Mouse (Mus musculus) limb, embryonic 11.5 days (tissue): ENCODE measurements around the gene Usp40. TPM values are rescaled to one million over a fixed set of nuclear protein-coding genes. Genes with fewer than 3 reads are reported as not detected.

Experiments used
- ATAC-seq: fragments of 200-750 bp; cut with Nextera tagmentation; 2 replicates; pipeline ENCODE4 v1.8.0; 2017; ENCODE audit warnings: low read depth; ENCODE audit not compliant: insufficient number of reproducible peaks, low FRiP score, low TSS enrichment
- DNase-seq: peaks from one replicate; pipeline ENCODE4 v3.0.0-alpha.2; 2015; ENCODE audit warnings: low spot score
- H3K27ac ChIP-seq: fragments of 300-500 bp; sonication (generic); replicated peaks from 2 replicates; pipeline ENCODE4 v1.5.1; 2014; ENCODE audit warnings: low read depth, mild to moderate bottlenecking, low read length
- H3K27me3 ChIP-seq: fragments of 300-500 bp; sonication (generic); 2 replicates; pipeline ENCODE4 v1.6.1; 2014; ENCODE audit warnings: mild to moderate bottlenecking, low read length, mixed read lengths; ENCODE audit not compliant: control insufficient read depth, insufficient read depth
- H3K36me3 ChIP-seq: fragments of 300-500 bp; sonication (generic); 2 replicates; pipeline ENCODE4 v1.6.1; 2014; ENCODE audit warnings: mild to moderate bottlenecking, low read length, moderate library complexity, mixed read lengths; ENCODE audit not compliant: control insufficient read depth, insufficient read depth
- H3K4me1 ChIP-seq: fragments of 300-500 bp; sonication (generic); 2 replicates; pipeline ENCODE4 v1.6.1; 2014; ENCODE audit warnings: low read length, mixed read lengths; ENCODE audit not compliant: control insufficient read depth, insufficient read depth
- H3K4me2 ChIP-seq: fragments of 300-500 bp; sonication (generic); 2 replicates; pipeline ENCODE4 v1.6.1; 2014; ENCODE audit warnings: low read depth, mild to moderate bottlenecking, moderate library complexity; ENCODE audit not compliant: severe bottlenecking
- H3K4me3 ChIP-seq: fragments of 300-500 bp; sonication (generic); 2 replicates; pipeline ENCODE4 v1.5.1; 2014; ENCODE audit warnings: low read depth, low read length
- H3K9ac ChIP-seq: fragments of 300-500 bp; sonication (generic); 2 replicates; pipeline ENCODE4 v1.6.1; 2014; ENCODE audit warnings: mild to moderate bottlenecking, low read length
- H3K9me3 ChIP-seq: fragments of 300-500 bp; sonication (generic); 2 replicates; pipeline ENCODE4 v1.6.1; 2016; ENCODE audit warnings: low read length; ENCODE audit not compliant: control insufficient read depth
- WGBS: fragments of 180-500 bp; shearing (Covaris S2); extraction: QIAGEN DNeasy Blood & Tissue Kit; methylation state at CpG from one replicate; pipeline ENCODE4 v1.1.7; 2014; 5-methylcytosine and 5-hydroxymethylcytosine counted together
- microRNA-seq: library from miRNA; unstranded; fragments of <30 nt; microRNA quantifications from one replicate; pipeline ENCODE4, GENCODE M21; 2016
- polyA plus RNA-seq: library from polyadenylated mRNA; unstranded; fragments of >200 nt; fragmentation: Nextera tagmentation; extraction: Ambion mirVana; gene quantifications from 2 replicates; pipeline ENCODE4 v1.2.1, GENCODE M21; 2014

Gene Usp40
- polyA plus RNA-seq, 1 experiment from 2014 or later = 38.5 TPM

- Histone ChIP-seq H3K9ac (no peak overlapping the region), H3K4me3 (no peak overlapping the region), H3K36me3 (no peaks in the 10 kb centered on the region), H3K27me3 (no peaks in the 10 kb centered on the region), H3K4me1 (no peaks in the 10 kb centered on the region), H3K4me2 (no peak overlapping the region), H3K9me3 (no peaks in the 10 kb centered on the region), H3K27ac (no peak overlapping the region)
- ATAC-seq (no peak), DNase-seq (no peak)
- WGBS = 87% methylated on average over 2 of the region's 2 CpGs
These were observed 108.7 kb downstream of the Usp40 start for GRCm38 (mm10) chr1:87899701-87900100.

- Histone ChIP-seq H3K9me3 (no peaks in the 10 kb centered on the region), H3K36me3 (no peaks in the 10 kb centered on the region), H3K4me2 (no peak overlapping the region), H3K9ac (no peak overlapping the region), H3K27ac (no peak overlapping the region), H3K4me3 (no peak overlapping the region), H3K4me1 (no peaks in the 10 kb centered on the region), H3K27me3 (no peaks in the 10 kb centered on the region)
- no peak for ATAC-seq
- DNase-seq = no peak
- 93% methylated on average over 2 of the region's 2 CpGs for WGBS
These were observed 111.4 kb downstream of the Usp40 start for GRCm38 (mm10) chr1:87896921-87897320.

Small RNA genes within 50 kb of the gene (microRNA-seq; reads per million reads assigned to microRNA genes)
- gene Gm25198 = not detected

Other genes starting within 250 kb of the Usp40 start
- 2.3 and 3.4 TPM in 2 replicates for gene Sag, start 204.9 kb downstream of the Usp40 start, polyA plus RNA-seq
- 37.5 and 39.1 TPM in 2 replicates for gene Dgkd, start 155.3 kb downstream of the Usp40 start, polyA plus RNA-seq
- not detected in 2 replicates for gene Ugt1a10, start 46.8 kb upstream of the Usp40 start, polyA plus RNA-seq
- not detected in 2 replicates for gene Ugt1a9, start 62.2 kb upstream of the Usp40 start, polyA plus RNA-seq
- not detected in 2 replicates for gene Ugt1a8, start 79.3 kb upstream of the Usp40 start, polyA plus RNA-seq
- 0.79 and 1.0 TPM in 2 replicates for gene Ugt1a7c, start 86.5 kb upstream of the Usp40 start, polyA plus RNA-seq
- gene Ugt1a6b, start 94.7 kb upstream of the Usp40 start, polyA plus RNA-seq = not detected in 2 replicates
- 0.04 and 0.34 TPM in 2 replicates for gene Ugt1a6a, start 126.3 kb upstream of the Usp40 start, polyA plus RNA-seq
- not detected in 2 replicates for gene Ugt1a5, start 157.5 kb upstream of the Usp40 start, polyA plus RNA-seq
- gene Ugt1a2, start 192.1 kb upstream of the Usp40 start, polyA plus RNA-seq = not detected in 2 replicates
- gene Dnajb3, start 197.2 kb upstream of the Usp40 start, polyA plus RNA-seq = 10.7 and 12.8 TPM in 2 replicates
- gene Ugt1a1, start 203.4 kb upstream of the Usp40 start, polyA plus RNA-seq = not detected in 2 replicates
- gene Mroh2a, start 218.4 kb upstream of the Usp40 start, polyA plus RNA-seq = 1.6 and 1.9 TPM in 2 replicates